Comparison of ENCODE assay signal across 10 mouse cellular contexts in genomic region chr15:51634726-51635125, GRCm38 (mm10).
DNase-seq lines count a peak whose midpoint lies in the region; ATAC-seq lines count a peak whose summit lies in the region.
"Had no signal": no experiment of that assay in that cellular context is flagged by ENCODE, and none has a peak within 500 bp of the region (broad histone marks: within the 10 kb centered on the region; RNA-seq: fewer than 3 reads in every experiment).

No protein-coding gene starts in this region.

- 42% methylated on average over 7 of the region's 7 CpGs for WGBS in kidney, embryonic 15.5 days
- 38% methylated on average over 7 of the region's 7 CpGs for WGBS in forebrain, embryonic 10.5 days
- WGBS in hindbrain, embryonic 14.5 days: 36% methylated on average over 7 of the region's 7 CpGs

- no peaks in the 10 kb centered on the region for H3K9me3 ChIP-seq in kidney, embryonic 15.5 days (replicated peaks)
- no peaks in the 10 kb centered on the region for H3K9me3 ChIP-seq in forebrain, embryonic 10.5 days
- no peaks in the 10 kb centered on the region for H3K9me3 ChIP-seq in hindbrain, embryonic 14.5 days (ENCODE audit: control insufficient read depth, low read length)

- no peak overlapping the region for H3K27ac ChIP-seq in kidney, embryonic 15.5 days
- H3K27ac ChIP-seq in forebrain, embryonic 10.5 days: peak overlapping the region; percentile 49; the same call in 1 of the 2 replicates
- 0 out of 2 replicates have a peak overlapping the region, but pooled peaks have one; percentile 9 for H3K27ac ChIP-seq in hindbrain, embryonic 14.5 days

- no peak overlapping the region for H3K9ac ChIP-seq in kidney, embryonic 15.5 days
- H3K9ac ChIP-seq in hindbrain, embryonic 14.5 days: peak overlapping the region; percentile 13; the same call in 1 of the 2 replicates

- H3K4me2 ChIP-seq in kidney, embryonic 15.5 days: peak overlapping the region; percentile 36
- H3K4me2 ChIP-seq in hindbrain, embryonic 14.5 days (replicated peaks): peak overlapping the region; percentile 33

- H3K4me3 ChIP-seq in kidney, embryonic 15.5 days (replicated peaks): 0 out of 2 replicates have a peak overlapping the region, but pooled peaks have one; percentile 3
- H3K4me3 ChIP-seq in forebrain, embryonic 10.5 days: peak overlapping the region; percentile 35
- H3K4me3 ChIP-seq in hindbrain, embryonic 14.5 days (replicated peaks; ENCODE audit: low read length): no peak overlapping the region

- no peak for DNase-seq in kidney, postnatal 25 days
- DNase-seq in forebrain, embryonic 10.5 days (ENCODE audit: extremely low spot score, low spot score): no peak
- DNase-seq in hindbrain, embryonic 14.5 days (ENCODE audit: low spot score): no peak
- DNase-seq in neural tube, embryonic 10.5 days (ENCODE audit: extremely low spot score, low spot score): peak; percentile 15
- DNase-seq in right cerebral cortex, adult 2 months (ENCODE audit: low spot score in 2 of 2): no peak
- no peak for DNase-seq in layer of hippocampus, adult 8-10 months (ENCODE audit: low spot score in 2 of 2)
- DNase-seq in layer of hippocampus, postnatal 14 days (ENCODE audit: low spot score in 2 of 2): no peak
- DNase-seq: heart, postnatal 14 days; thymus, postnatal 14 days had no signal

- peaks cover 7% of the 10 kb centered on the region; the same call in 1 of the 2 replicates for H3K4me1 ChIP-seq in kidney, embryonic 15.5 days
- H3K4me1 ChIP-seq in forebrain, embryonic 10.5 days: peaks cover 24% of the 10 kb centered on the region
- no peaks in the 10 kb centered on the region; the same call in 1 of the 2 replicates for H3K4me1 ChIP-seq in hindbrain, embryonic 14.5 days (replicated peaks; ENCODE audit: control insufficient read depth, insufficient read depth, low read length)

- H3K36me3 ChIP-seq in kidney, embryonic 15.5 days: no peaks in the 10 kb centered on the region
- no peaks in the 10 kb centered on the region for H3K36me3 ChIP-seq in forebrain, embryonic 10.5 days (replicated peaks)
- H3K36me3 ChIP-seq in hindbrain, embryonic 14.5 days (replicated peaks; ENCODE audit: control insufficient read depth, insufficient read depth): no peaks in the 10 kb centered on the region

- peak; percentile 70 for ATAC-seq in kidney, embryonic 15.5 days (replicated peaks; ENCODE audit: low FRiP score)
- peak; percentile 19; the same call in 1 of the 2 replicates for ATAC-seq in hindbrain, embryonic 14.5 days (ENCODE audit: low FRiP score)

- H3K27me3 ChIP-seq in kidney, embryonic 15.5 days: no peaks in the 10 kb centered on the region; the same call in 1 of the 2 replicates
- H3K27me3 ChIP-seq in forebrain, embryonic 10.5 days (ENCODE audit: poor library complexity, severe bottlenecking): no peaks in the 10 kb centered on the region
- H3K27me3 ChIP-seq in hindbrain, embryonic 14.5 days (ENCODE audit: control insufficient read depth, insufficient read depth, low read length): no peaks in the 10 kb centered on the region
